Mouse (Mus musculus) thymus, postnatal 0 days (tissue): ENCODE data around the gene Treml1. TPM values are rescaled to one million over a fixed set of nuclear protein-coding genes. Genes with fewer than 3 reads are reported as not detected.
A peak's percentile ranks its signal among the peaks of the same experiment; 100 is the strongest.
"Not testable (repeated sequence)": the region's sequence is repeated elsewhere in the genome, so short reads cannot be mapped to it uniquely, and the experiment has no call there.

ENCODE experiments used
- DNase-seq: peaks from one replicate; pipeline ENCODE4 v3.0.0-alpha.2; 2015; ENCODE audit warnings: low spot score
- polyA plus RNA-seq: library from polyadenylated mRNA; unstranded; fragments of >200 nt; fragmentation: Nextera tagmentation; extraction: Ambion mirVana; gene quantifications from 2 replicates; pipeline ENCODE4 v1.2.1, GENCODE M21; 2015

Gene Treml1
- 0.10 TPM in 2 replicates for polyA plus RNA-seq

DNA sequence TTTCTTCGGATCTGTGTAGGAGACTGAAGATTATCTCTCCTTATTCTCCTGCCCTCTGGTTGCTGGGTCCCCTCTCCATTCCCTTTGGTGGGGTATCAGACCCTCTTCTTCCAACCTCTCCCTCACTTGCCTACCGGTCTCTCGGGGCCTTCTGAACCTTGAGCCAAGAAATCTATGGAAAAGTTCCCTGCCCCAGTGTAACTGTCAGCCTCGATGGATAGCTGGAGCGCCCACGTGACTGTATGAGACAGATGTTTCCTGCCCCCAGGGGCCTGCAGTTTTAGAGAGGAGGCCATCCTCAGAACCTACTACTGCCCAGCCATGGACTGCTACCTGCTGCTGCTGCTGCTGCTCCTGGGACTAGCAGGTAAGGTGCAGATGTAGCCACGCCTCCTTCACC lies at the start of gene Treml1:
Gene Treml1 (plus strand): TSS at position 301 of the 400 bp plus-strand sequence.
- DNase-seq: no peak

DNA sequence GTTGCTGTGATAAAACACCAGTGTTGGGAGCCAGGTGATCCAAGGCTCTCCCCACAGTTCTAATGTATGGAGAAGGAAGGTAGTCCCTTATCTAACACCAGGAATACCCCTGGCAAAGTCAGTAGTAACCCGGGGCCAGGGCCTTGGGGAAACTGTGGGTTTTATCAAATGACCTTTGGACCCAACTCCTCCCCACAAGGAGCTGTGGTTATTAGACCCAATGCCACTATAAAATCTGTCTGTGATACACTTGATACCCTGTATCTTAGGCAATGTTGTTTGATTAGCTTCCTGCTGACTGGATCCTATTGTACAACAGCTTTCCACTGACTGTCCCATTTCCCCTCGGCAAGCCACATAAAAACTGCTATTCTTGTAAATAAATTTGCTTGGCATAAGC lies 47.6 kb upstream of the Treml1 start:
- no peak for DNase-seq

DNA sequence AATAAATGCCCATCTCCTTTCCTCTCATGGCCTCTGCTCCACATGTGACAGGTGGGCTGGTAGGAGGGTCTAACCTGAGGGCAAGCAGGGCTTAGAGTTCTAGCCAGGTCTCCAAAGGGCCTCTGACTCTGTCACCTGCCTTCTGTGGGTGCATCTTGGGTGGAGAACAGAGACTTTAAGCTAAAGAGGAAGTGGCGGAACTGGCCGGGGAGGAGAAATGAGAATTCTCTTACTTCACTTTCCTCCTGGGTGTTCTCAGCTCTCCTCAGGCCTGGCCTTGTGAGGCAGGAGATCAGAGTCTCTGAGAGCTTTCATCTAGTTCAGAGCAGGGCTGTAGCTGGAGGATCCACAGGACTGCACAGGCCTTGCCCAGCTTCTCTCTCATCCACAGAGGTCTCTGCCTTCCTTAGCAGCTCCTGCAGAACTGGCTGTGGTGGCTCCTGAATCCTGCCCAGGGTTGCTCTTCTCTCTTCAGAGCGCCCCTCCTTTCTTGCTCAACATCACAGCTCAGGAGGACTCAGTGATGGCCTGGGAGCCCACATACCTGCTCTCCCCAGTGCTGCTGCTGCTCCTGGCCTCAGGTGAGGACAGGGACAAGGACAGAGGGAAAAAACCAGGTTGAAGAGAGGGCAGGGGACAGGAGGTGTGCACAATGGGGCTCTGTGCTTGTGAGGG lies 43.7 kb upstream of the Treml1 start, which contains the start of gene B430306N03Rik:
Gene B430306N03Rik (plus strand): TSS at position 237 of the 675 bp plus-strand sequence.
- not testable (repeated sequence) for DNase-seq

DNA sequence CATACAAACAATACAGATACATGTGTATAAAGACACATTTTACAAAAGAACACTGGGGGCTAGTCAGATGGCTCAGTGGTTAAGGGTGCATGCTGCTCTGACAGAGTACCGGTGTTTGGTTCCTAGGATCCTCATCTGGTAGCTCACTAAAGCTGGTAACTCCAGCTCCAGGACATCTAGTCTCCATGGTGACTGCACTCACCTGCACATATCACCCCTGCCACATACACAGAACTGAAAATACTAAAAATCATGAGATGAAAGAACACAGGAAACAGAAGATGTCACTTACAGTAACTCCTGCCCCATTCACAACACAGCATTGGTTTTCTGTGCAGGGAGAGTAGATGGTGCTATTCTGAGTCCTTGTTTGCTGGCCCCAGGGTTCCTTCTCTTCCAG lies 41.0 kb upstream of the Treml1 start:
- no peak for DNase-seq

DNA sequence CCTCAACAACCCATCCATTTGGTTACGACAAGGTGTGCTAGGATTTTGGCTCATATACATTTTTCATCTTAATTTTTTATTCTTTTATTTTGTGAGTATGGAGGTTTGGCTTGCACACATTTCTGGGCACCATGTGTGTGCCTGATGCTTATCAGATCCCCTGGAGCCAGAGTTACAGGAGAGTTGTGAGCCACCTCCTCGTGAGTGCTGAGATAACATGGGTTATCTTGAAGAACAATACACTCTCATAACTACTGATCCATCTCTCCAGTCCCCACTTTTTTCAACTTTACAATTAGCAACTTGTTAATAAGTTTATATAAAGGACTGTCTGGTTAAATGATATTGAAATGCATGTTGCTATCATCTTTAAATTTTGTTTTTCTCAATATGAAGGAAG lies 38.4 kb upstream of the Treml1 start:
- DNase-seq: no peak

DNA sequence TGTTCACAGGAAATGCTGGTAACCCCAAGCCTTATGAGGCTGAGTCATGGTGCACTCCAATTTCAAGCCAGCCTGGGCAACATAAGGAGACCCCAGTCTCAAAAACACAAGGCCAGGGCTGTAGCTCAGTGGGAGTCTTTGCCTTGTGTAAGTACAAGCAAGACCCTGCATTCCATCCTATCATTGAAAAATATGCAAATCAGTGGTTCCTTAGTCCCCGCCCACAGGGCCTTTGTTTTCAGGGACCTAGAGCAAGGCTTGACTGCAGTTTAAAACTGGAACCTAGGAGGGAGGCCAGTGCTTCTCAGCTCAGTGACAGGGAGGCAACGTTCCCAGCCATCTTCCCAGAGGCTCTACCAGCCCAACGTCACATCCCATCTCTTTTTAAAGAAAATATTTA lies 36.5 kb upstream of the Treml1 start:
- no peak for DNase-seq

DNA sequence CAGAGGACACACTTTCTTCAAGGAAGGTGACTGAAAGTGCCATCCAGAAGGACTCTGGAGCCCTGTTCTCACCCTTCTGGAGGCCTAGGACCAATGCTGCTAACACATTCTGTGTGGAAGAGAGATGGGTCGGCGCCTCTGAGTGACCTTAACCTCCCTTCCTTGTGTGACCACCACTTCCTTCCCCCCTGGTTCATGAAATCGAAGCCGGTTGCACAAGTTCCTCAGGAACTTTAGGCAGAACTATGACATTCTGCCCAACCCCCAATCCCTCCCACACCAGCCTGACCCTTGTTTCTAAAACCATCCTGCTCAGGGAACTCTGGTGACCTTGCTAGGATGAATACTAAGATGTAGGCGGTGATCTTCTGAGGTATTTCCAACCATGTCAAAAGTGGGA lies 35.5 kb upstream of the Treml1 start:
- DNase-seq: no peak

DNA sequence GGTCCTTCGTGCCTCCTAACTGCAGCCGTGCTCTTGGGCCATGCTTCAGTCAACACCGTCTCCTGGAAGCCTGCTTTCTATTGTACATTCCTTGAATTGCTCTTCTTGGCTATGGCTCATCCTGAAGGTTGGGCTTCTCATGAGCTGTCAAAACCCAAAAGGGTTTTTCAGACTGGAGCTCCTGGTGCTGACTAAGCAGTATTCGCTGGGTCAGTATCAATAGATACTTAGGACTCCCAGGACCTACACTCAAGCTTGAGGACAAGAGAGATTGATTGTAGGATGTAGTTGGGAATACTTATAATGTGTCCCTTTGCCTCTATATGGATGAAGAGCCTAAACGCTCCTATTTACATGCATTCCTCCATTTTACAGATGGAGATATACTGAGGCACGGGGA lies 34.6 kb upstream of the Treml1 start:
- no peak for DNase-seq

DNA sequence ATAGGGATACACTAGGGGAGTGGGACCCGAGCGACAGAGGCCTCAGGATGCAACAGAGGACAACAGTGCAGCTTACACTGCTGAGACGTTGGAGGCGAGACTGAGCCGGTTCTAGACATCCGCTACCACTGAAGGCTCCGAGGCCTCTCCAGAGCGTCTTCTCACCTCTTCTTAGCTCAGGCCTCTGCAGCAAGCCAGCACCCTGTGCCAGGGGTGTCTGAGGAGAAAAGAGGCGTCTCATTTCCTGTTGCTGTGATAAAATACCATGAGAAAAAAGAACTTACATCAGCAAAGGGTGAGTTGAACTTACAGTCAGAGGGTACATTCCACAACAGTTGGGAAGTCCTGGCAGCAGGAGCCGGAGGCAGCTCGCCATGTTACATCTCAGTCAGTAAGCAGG lies 34.1 kb upstream of the Treml1 start:
- no peak for DNase-seq

DNA sequence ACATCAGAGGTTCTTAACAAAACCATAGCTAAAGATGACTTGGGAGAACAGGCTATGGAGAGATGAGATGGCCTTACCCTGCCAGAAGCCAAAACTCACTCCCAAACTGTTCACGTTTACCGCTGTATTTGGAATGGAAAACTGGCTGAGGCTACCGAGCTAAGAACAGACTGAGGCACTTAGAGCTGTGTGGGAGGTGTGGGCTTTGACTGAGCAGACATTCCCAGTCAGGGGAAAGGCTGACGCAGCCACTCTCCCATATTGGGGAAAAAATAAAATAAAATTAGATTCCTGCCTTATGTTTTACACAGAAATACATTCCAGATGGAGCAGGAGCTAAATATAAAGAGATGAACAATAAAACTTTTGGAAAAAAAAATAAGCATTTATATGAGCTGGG lies 33.1 kb upstream of the Treml1 start:
- DNase-seq: no peak

DNA sequence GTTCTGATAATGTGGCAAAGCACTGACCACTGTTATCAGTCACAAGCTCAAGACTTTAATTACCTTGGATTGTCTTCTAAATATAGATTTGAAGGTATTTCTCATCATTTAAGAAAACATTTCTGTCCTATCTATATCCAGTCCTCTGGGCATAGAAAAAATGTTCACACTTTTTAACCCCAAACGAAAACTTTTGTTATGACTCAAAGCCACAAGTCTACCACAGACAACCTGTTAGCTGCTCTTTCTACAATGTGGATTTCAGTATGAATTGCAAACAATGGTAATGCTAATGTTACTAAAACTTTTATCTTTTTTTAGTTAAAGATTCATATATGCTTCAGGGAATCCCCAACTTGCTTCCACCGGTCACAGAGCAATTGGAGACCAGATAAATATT lies 27.2 kb upstream of the Treml1 start:
- no peak for DNase-seq

DNA sequence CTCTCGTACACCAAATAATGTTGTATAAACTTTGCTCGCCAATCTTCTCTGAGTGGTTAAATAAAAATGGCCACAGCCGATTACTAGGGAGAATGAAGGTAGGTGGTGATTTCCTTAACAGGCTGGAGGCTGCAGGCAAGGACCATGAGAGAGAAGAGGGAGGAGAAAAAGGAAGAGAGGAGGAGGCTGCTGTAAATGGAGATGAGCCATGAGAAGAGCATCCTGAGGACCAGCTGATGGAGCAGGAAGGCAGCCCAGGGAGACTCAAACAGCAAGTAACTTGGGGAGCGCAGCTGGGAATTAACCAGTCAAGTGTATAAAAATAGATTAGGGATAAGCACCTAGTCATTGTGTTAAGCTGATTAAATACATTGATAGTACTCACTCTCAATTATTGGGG lies 25.5 kb upstream of the Treml1 start:
- no peak for DNase-seq

DNA sequence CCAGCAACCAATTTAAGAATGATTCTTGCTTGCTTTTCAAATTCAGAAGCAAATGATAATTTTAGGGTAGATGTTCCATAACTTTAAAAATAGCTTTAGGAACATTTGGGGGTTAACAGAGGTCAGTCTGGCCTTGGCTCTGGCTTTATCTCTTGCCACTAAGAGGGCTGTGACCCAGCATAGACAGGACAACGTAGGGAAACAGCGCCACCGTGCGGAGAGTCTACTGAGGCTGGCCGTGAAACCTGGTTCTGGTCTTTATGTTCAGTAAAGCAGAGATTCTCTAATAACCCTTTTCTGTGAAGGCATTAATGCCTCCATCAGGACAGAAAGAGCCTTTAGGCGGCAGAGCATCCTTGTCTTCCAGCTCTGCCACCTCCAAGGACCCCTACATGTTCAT lies 22.9 kb upstream of the Treml1 start:
- peak; percentile 79 for DNase-seq

DNA sequence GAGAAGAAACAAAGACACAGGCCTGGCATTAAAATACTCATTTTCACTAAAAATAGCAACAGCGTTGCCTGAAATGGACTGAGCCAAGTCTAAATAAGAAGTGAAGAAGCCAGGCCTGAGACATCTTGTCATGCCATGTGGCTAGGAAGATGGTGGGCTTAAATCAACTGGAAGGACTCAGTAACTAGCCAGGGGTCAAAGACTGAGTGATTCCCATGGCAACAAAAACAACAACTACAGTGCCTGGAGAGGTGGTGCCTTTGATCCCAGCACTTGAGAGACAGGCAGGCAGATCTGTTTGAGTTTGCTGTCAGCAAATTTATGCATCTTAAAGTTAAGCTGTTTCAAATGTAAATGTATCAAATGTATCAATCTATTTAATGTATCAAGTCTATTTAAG lies 19.4 kb upstream of the Treml1 start:
- no peak for DNase-seq

DNA sequence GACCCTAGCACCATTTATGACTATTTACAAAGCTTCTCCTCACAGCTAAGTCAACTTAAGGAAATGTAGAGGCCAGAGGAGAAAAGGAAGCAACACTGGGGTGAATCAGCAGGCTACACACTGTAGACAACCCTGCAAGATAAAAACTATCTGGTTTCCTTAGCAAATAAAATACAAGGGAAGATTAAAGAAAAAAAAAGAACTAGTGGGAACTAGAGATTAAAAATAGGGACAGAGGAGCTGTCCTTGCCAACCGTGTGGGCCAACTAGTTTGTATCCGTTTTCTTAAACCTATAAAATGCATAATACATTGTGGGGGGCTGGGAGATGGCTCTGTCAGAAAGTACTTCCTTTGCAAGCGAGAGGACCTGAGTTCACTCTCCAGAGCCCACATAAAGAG lies 17.8 kb upstream of the Treml1 start:
- DNase-seq: no peak

DNA sequence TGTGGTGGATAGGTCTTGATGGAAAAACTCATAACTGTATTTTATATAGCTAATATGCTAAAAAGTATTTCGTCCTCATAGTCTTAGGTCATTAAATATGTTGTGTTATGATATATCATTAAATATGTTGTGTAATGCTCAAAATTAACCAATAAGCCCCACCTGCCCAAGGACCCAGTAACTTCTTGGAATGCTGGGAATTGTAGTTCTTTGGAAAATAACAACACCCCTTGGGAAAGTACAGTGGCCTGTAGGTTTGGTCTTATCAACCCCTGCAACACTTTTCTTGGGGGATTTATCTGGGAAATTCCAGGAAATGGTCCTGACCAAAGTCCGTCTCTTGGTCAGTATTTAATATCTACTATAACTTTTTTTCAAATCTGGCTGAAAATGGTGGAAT lies 16.7 kb upstream of the Treml1 start:
- DNase-seq: no peak

DNA sequence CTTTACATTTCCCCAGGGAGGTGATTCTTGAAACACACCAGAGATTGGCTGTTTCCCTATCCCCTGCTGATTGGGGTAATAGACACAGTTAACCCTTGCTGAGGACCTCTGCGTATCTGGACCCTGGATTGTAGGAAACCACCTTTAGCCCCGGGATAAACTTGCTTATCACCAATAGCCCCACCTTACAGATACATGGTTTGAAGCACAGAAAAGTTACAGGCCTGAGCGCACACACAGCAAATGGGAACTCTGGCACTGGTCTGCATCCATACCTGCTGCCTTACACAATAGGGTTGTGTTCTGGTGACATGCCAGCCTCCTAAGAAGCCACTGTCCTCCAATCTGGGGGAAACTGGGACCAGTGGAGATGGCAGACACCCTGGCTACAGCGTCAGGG lies 13.9 kb upstream of the Treml1 start:
- no peak for DNase-seq

DNA sequence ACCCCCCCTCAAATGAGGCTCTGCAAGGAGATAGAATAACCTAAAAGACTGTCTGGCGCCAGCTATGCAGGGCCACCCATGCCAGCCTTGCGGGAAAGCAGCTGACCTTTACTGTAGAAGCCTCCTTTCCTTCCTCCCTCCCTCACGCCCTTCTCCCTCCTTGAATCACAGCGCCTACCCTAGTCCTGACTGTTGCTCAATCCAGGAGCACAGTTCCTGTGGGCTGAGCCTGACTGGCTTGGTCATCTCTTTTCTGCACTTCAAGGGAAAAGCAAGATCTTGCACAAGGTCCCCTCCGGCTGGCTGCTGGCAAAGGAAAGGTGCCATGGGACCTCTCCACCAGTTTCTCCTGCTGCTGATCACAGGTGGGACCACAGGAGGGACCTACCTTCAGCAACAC lies 13.5 kb upstream of the Treml1 start, which contains the start of gene Trem2:
Gene Trem2 (plus strand): TSS at position 171 of the 400 bp plus-strand sequence.
- no peak for DNase-seq

DNA sequence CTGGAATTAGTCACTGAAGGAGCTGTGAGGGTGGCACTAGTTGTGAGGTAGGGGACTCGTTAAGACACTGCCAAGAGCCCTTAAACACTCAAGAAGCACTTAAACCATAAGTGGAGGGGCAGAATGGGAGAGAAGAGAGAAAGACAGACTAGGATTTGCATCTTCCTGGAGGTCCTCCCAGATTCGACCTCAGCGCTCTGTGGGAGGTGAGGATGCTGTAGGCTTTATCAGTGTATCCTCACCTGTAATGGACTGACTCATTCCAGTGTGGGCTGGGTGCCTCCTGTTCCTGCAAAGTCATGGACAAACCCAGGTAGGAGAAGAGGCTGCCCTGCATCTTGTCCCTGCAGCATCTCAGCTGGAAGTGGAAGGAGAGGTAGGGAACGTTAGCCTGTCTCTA lies 12.9 kb upstream of the Treml1 start:
- no peak for DNase-seq

DNA sequence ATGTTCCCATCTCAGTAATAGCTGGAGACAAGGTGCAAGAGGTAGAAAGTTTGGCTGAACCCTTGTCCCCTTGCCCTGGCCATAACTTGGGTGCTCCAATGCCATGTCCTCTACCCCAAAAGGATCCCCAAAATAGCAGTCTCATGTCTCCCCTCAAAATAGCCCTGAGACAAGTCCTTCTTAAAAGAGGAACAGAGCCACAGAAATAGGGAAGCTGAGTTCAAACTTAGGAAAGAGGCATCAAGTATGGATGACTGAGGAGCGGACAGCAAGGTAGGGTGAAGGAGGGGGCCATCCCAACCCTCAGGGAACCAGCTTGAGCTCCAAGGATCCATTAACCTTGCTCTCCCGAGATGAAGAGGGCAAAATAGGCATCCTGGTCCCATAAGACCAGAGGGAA lies 12.4 kb upstream of the Treml1 start:
- no peak for DNase-seq

DNA sequence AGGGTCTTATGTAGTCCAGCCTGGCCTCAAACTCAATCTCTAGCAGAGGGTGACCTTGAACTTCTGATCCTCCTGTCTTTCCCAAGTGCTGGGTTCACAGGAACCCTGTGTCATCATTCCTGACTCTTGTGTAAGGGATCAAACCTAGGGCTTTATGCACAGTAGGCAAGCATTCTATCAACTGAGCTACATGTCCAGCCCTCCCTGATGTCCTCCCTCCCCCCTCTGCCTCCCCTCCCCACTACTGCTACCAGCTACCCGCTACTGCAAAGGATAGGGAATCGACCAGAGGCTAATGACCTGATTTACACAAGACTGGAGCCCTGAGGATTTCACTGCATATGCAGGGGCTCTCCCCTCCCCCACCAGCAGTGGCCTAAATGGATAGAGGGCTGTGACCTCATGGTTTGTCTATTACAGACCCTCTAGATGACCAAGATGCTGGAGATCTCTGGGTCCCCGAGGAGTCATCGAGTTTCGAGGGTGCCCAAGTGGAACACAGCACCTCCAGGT lies 9.0 kb upstream of the Treml1 start:
- no peak for DNase-seq

DNA sequence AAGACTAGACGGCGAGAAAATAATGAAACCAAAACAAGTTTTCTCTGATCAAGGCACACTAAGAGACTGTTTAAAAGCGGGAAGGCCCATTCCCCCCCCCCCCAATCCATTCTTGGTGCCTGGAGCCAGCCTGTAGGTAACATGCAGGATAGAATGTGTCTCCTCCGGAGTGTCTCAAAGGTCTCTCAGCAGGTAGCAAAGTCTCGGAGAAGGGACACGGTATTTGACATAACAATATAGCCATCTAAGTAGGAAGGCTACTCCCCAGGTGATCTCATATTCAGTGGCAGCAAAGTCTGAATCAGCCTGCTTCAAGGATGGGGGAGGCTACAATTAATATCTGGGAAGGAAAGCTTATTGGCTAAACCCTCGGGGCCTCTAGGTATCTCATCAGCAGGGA lies 6.7 kb upstream of the Treml1 start:
- not testable (repeated sequence) for DNase-seq

DNA sequence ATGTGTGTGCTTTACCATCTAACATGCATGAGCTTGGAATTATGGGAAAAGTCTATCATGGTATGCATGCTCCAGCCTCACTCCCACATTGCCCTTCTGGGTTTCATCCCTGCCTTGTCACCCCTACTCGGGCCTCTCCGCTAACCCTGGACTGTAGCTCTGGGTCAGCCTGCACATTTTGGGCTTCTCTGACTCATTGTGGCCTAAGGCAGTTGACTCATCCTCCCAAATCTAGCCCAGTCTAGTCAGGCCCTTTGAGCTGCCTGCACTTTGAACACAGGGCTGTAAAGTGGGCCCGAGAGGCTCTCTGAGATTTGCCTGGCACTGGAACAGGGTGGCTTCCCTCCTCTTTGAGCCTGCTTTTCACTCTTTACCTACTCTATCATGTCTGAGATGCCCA lies 3.9 kb upstream of the Treml1 start:
- DNase-seq: no peak

DNA sequence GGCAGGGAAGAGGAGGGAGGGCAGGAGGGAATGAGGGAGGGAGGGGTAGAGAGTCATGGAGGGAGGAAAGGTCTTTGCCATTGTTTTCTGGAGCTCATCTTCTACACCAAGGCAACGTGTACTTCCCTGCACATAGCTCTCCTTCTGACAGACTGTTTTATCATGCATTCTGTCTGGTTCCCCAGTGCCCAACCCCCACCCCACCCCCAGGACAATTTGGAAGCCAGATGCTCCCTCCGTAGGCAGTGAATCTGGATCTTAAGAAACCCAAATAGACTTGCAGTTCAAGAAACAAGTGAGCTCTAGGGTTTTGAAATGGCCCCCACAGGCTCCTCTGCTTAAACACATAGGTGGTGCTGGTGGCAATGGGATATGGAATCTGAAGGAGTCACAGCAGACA lies 1.8 kb upstream of the Treml1 start:
- no peak for DNase-seq
